Mouse (Mus musculus): ENCODE data around the gene Nfkb2.
A peak's percentile ranks its signal among the peaks of the same experiment; 100 is the strongest.

The Nfkb2 gene

GRCm38 (mm10) chr19:46304216-46304841 is at the start of gene Nfkb2:
Gene Nfkb2, plus strand, starts transcription at chr19:46304320.
- peak; percentile 97 for DNase-seq

GRCm38 (mm10) chr19:46264762-46265161 is 39.4 kb upstream of the Nfkb2 start:
- DNase-seq = no peak

- DNase-seq = peak; percentile 34
Measured at GRCm38 (mm10) chr19:46275307-46275706, 28.8 kb upstream of the Nfkb2 start.

- no peak for DNase-seq
Measured at GRCm38 (mm10) chr19:46282081-46282849, 21.9 kb upstream of the Nfkb2 start.

GRCm38 (mm10) chr19:46284686-46285085 is 19.4 kb upstream of the Nfkb2 start:
- no peak for DNase-seq

GRCm38 (mm10) chr19:46285631-46286030 is 18.5 kb upstream of the Nfkb2 start:
- DNase-seq = no peak

- no peak for DNase-seq
Measured at GRCm38 (mm10) chr19:46286047-46286446, 18.1 kb upstream of the Nfkb2 start.

- no peak for DNase-seq
Measured at GRCm38 (mm10) chr19:46286926-46287325, 17.2 kb upstream of the Nfkb2 start.

GRCm38 (mm10) chr19:46287566-46287965 is 16.6 kb upstream of the Nfkb2 start:
- no peak for DNase-seq

- DNase-seq = no peak
Measured at GRCm38 (mm10) chr19:46290535-46291105, 13.5 kb upstream of the Nfkb2 start.

- no peak for DNase-seq
Measured at GRCm38 (mm10) chr19:46296938-46297337, 7.2 kb upstream of the Nfkb2 start.

GRCm38 (mm10) chr19:46300294-46301045 is 3.6 kb upstream of the Nfkb2 start:
- DNase-seq = no peak

- no peak for DNase-seq
Measured at GRCm38 (mm10) chr19:46302551-46302950, 1.6 kb upstream of the Nfkb2 start.

GRCm38 (mm10) chr19:46303251-46304215 is 587 bp upstream of the Nfkb2 start:
- no peak for DNase-seq

GRCm38 (mm10) chr19:46304908-46305333 is 801 bp downstream of the Nfkb2 start:
- DNase-seq = peak; percentile 30

- peak; percentile 94 for DNase-seq
Measured at GRCm38 (mm10) chr19:46305432-46306267, 1.5 kb downstream of the Nfkb2 start.

- no peak for DNase-seq
Measured at GRCm38 (mm10) chr19:46306268-46306610, 2.1 kb downstream of the Nfkb2 start.

- no peak for DNase-seq
Measured at GRCm38 (mm10) chr19:46306751-46307289, 2.7 kb downstream of the Nfkb2 start.

GRCm38 (mm10) chr19:46307781-46308180 is 3.7 kb downstream of the Nfkb2 start:
- no peak for DNase-seq

GRCm38 (mm10) chr19:46308303-46308702 is 4.2 kb downstream of the Nfkb2 start:
- no peak for DNase-seq

Data from lung, postnatal 36 days (tissue).